Mouse (Mus musculus) megakaryocyte progenitor cell, adult 5-6 weeks (primary cell): ENCODE results near the gene Fblim1. TPM values are rescaled to one million over a fixed set of nuclear protein-coding genes. Genes with fewer than 3 reads are reported as not detected.

Experiments
- ATAC-seq: replicated peaks from 2 replicates; pipeline ENCODE4 v1.8.0; 2016; ENCODE audit warnings: mild to moderate bottlenecking, moderate TSS enrichment, inconsistent platforms; ENCODE audit not compliant: poor library complexity
- total RNA-seq, 2 experiments: library from RNA; stranded (forward) in 1 of 2; stranded (reverse) in 1 of 2; fragments of 157-497, 149-512 nt in 1 of 2; fragments of 200-1000 nt in 1 of 2; gene quantifications; 2 replicates each; pipeline versions ENCODE4 v1.2.3 to v1.2.4; 2015 to 2017

Fblim1 gene
- total RNA-seq, 2 experiments from 2014 or later, result not detected

DNA sequence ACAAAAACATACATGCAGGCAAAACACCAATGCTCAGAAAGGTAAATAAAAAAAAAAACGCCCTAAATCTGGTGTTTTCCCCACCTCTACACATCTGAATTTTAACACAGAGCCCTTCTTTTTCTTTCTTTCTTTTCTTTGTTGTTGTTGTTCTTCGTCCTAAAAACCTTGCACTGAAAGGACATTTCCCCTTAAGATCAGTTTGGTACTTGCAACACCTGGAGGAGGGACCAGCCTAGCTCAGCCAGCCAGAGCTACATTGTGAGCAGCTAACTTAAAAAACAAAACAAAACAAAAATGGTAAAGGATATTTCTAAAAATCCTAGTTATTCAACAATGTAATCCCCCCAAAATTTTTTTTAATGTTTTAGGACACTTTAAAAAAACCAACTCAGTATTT, 61.4 kb downstream of the Fblim1 start:
- ATAC-seq, result no peak

DNA sequence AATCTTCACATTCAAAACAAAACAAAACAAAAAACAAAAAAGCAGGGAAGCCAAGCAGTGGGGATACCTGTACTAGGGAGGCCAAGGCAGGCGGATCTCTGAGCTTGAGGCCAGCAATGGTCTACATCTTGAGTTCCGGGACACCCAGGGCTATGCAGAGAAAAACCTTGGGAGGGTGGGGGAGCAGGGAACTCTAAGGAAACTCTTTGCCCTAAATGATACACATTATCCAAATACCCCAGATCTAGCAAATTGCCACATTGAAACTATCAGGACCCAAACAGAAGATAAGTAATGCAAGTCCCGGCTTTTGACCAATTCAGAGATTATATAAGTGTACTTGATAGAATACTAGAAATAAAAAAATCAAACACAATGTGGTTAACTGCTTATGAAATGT, 62.3 kb downstream of the Fblim1 start:
- ATAC-seq, result no peak

DNA sequence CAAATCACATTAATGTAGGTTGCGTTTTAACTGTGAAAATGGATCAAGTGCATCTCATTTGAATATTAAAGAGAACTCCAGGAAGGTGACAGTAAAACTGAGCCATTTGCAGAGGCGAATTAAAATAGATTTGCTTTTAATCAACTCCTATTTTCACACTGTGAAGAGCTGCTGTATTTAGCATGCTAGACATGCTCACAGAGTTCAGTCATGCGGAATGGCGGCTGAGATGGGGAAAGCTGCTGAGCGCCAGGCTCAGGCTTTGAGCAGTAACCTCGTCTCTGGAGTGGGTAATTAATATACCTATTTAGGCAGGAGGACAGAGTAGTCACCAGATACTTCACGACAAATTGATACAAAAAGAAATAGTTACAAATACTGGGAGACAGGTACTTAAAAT, 64.0 kb downstream of the Fblim1 start:
- no peak for ATAC-seq

GRCm38 (mm10) chr4:141540844-141541243, 65.1 kb downstream of the Fblim1 start:
- ATAC-seq, result no peak

DNA sequence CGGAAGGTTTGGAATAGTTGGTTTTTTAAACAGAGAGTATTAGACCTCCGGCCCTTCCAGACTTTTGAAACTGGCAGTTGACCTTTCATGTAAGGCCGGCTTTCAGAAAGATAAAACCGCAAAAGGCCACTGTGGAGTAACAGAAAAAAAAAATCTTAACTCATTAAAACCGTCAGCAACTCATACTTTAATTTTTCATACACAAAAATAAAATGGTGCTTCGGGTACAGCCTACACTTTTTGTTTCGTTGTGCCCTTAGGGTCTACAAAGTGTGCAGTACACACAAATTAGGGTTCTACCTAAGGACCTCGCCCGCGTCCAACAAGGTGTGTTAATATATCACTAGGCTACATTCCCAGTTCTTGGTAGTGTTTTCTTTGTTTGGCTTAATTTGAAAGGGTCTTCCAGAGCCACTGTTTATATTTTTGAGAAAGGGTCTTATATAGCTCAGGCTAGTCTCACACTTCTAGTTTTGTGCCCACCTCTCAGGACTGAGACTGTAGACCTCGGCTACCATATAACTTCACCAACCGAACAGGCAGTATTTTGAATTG, 66.6 kb downstream of the Fblim1 start:
- no peak for ATAC-seq

GRCm38 (mm10) chr4:141538408-141539212, 67.3 kb downstream of the Fblim1 start, which contains the start of gene Spen:
Gene Spen (minus strand): TSS chr4:141538597.
- peak; percentile 61 for ATAC-seq

GRCm38 (mm10) chr4:141537706-141538407, 68.0 kb downstream of the Fblim1 start:
- ATAC-seq, result no peak

DNA sequence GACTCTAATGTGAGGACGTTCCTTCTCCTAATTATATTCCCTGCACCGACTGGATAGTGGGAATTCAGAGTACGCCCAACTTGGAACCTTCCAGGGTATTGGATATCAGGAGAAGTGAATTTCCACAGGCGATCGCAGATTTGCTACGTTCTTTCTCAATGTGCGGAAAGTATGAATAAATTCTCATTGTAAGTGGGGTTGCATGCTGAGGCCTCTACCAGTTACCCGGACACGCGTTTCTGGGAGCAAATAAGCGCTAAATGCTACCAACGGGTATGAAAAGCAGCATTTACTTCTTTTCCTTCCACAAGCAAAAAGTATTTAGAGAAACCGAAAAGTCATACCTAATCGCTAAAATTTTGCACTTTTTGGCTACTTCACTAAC, 68.7 kb downstream of the Fblim1 start:
- ATAC-seq, result no peak

DNA sequence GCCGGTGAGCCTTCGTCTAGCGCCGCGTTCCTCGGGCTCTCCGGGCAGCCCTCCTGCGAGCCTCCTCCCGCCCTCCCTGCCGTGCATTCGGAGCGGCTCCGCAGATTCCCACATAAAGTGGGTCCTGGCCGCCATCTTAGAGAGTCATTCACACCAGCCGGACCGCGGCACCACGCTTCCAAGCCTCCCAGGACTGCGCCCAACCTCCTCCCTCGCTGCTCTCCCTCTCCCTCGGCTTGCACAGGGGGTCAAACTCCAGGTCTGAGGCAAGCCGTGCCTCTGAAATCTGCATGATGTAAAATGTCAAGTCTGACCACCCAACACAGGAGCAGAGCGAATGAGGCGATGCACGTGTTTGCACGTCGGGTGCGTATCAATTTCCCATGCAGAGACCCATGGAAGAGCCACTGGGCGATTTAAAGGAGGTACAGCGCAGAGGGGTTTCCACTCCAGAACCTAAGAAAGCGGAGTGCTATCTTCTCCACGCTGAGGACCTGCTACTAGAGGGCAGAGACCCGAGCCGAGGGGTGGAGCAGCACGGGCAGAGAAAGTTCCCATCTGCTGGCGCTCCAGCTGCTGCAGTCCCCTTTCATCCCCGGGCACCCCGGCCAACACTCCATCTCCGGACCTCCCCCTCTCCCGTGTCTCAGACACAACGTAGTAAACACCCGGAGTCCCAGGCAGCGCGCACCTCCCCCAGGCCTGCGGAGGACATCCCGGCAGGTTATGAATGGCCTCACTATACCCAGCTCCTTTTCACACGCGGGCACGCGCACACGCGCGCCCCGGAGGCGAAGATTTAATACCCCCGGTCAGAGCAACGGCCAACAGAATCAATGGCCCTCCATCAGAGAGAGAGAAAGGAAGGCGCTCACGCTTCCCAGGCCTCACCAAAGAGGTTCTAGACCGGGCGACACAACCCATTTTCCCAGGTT, 69.3 kb downstream of the Fblim1 start:
- peak; percentile 18 for ATAC-seq

DNA sequence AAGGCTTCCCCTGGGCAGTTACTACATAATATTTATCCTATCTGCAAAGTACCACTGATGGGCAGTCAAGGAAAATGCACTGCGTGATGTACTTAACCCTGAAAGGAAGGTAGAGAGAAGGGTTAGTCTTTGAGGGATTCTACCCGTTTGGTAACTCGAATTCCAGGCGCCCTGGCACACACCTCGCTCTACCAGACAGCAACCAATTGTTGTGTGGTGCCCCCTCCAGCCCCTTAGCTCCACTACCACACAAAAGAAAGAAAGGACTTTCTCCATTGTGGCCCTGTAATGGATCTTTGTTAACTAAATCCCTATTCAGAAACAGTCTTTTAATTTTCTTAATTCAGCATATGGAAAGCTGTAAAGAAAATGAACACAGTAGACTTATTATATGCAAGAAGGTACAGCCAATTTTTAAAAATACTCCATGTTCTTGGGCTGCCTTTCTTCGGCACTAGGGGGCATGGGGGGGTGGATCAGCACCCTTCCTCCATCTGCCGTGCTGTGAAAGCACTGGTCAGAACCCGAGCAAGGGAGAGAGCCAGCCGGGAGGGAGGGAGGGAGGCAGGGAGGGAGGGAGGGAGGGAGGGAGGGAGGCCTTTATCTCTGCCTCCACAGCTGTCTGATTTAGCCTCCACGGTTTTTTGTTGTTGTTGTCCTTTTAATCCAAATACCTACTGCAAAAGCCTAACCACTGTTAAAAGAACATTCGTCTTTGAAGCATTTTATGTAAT, 70.8 kb downstream of the Fblim1 start:
- peak; percentile 52 for ATAC-seq

DNA sequence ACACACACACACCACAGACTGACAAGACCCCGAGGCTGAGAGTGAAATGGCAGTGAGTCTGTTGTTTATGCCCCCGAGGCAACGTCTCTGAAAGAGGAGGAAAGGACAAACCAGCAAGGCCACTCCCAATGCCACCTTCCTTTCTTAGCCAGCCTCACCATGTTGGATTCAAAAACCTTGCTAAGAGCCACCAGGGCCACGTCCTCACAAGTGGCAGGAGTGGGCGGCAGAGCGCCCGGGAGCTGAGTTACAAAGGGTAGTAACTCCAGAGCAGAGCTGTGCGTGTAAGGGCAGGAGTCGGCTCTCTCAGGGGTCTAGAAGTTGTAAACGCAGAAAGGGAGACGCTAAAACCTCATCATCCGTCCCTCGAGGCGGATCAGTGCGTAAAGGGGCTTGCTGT, 74.9 kb downstream of the Fblim1 start:
- no peak for ATAC-seq

DNA sequence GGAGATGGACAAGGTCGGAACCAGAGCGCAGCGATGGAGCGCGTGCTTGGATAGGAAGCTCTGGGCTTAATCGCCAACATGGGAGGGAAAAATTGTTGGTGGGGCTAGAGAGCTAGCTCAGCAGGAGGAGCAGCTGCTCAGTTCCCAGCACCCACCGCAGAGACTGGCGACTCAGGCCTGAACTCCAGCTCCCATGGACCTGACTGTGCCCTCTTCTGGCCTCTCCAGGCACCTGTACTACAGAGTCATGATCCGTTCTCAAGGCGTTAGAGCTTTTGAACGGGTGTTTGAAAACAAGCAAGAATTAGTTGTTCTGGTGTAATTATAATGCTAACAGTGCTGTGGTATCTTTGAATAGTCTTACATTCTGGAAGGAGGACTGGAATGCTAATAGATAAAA, 77.0 kb downstream of the Fblim1 start:
- no peak for ATAC-seq

DNA sequence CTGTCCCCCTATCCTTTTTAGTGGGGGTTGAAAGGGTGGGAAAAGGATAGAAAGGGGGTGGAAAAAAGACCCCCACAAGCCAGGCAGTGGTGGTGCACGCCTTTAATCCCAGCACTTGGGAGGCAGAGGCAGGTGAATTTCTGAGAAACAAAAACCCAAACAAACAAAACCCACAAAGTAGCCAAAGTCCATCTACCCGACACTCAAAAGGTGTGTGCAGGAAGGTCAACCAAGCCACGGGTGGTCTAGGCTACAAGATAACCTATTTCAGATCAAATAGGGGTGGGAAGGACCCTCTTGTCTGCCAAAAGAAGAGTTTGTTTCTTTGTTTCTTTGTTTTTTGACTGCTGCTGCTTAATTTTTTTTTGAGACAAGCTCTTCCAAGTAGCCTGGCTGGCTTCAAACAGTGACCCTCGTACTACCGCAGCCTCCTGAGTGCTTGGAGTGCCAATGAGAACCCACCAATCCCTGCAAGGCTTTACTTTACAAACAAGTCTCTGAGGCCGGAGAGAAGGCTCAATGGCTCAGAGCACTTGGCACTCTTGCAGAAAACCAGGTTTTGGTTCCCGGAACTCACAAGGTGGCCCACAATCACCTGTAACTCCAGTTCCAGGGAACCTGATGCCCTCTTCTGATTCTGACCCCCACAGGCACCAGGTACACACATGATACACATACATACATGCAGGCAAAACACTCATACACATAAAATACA, 78.8 kb downstream of the Fblim1 start:
- no peak for ATAC-seq

Other genes starting within 250 kb of the Fblim1 start
- not detected in 2 replicates for gene Fam131c, start 237.9 kb downstream of the Fblim1 start, total RNA-seq (2015)
- not detected in 2 replicates for gene Fam131c, start 237.9 kb downstream of the Fblim1 start, total RNA-seq (2017)
- gene Clcnka, start 207.4 kb downstream of the Fblim1 start, total RNA-seq (2015), result not detected in 2 replicates
- not detected in 2 replicates for gene Clcnka, start 207.4 kb downstream of the Fblim1 start, total RNA-seq (2017)
- not detected in 2 replicates for gene Clcnkb, start 190.1 kb downstream of the Fblim1 start, total RNA-seq (2015)
- gene Clcnkb, start 190.1 kb downstream of the Fblim1 start, total RNA-seq (2017), result not detected in 2 replicates
- gene Hspb7, start 185.3 kb downstream of the Fblim1 start, total RNA-seq (2015), result not detected in 2 replicates
- gene Hspb7, start 185.3 kb downstream of the Fblim1 start, total RNA-seq (2017), result not detected in 2 replicates
- gene Srarp, start 170.0 kb downstream of the Fblim1 start, total RNA-seq (2015), result not detected in 2 replicates
- not detected in 2 replicates for gene Srarp, start 170.0 kb downstream of the Fblim1 start, total RNA-seq (2017)
- gene Zbtb17, start 161.4 kb downstream of the Fblim1 start, total RNA-seq (2015), result 12.0 and 14.0 TPM in 2 replicates
- 15.2 and 21.3 TPM in 2 replicates for gene Zbtb17, start 161.4 kb downstream of the Fblim1 start, total RNA-seq (2017)
- 28.4 and 35.6 TPM in 2 replicates for gene Spen, start 67.5 kb downstream of the Fblim1 start, total RNA-seq (2015)
- gene Spen, start 67.5 kb downstream of the Fblim1 start, total RNA-seq (2017), result 22.8 and 29.0 TPM in 2 replicates
- 0.10 and 0.76 TPM in 2 replicates for gene Tmem82, start 12.5 kb upstream of the Fblim1 start, total RNA-seq (2015)
- gene Tmem82, start 12.5 kb upstream of the Fblim1 start, total RNA-seq (2017), result 0.46 and 1.6 TPM in 2 replicates
- not detected in 2 replicates for gene Slc25a34, start 17.7 kb upstream of the Fblim1 start, total RNA-seq (2015)
- not detected in 2 replicates for gene Slc25a34, start 17.7 kb upstream of the Fblim1 start, total RNA-seq (2017)
- 7.2 and 12.8 TPM in 2 replicates for gene Plekhm2, start 58.8 kb upstream of the Fblim1 start, total RNA-seq (2015)
- 9.8 and 11.0 TPM in 2 replicates for gene Plekhm2, start 58.8 kb upstream of the Fblim1 start, total RNA-seq (2017)
- 20.0 and 22.7 TPM in 2 replicates for gene Rsc1a1, start 79.5 kb upstream of the Fblim1 start, total RNA-seq (2015)
- 6.6 and 7.6 TPM in 2 replicates for gene Rsc1a1, start 79.5 kb upstream of the Fblim1 start, total RNA-seq (2017)
- 15.0 and 18.7 TPM in 2 replicates for gene Ddi2, start 117.3 kb upstream of the Fblim1 start, total RNA-seq (2015)
- gene Ddi2, start 117.3 kb upstream of the Fblim1 start, total RNA-seq (2017), result 23.7 and 29.4 TPM in 2 replicates
- not detected in 2 replicates for gene Agmat, start 140.6 kb upstream of the Fblim1 start, total RNA-seq (2015)
- gene Agmat, start 140.6 kb upstream of the Fblim1 start, total RNA-seq (2017), result not detected in 2 replicates
- gene Dnajc16, start 184.8 kb upstream of the Fblim1 start, total RNA-seq (2015), result 4.8 and 6.5 TPM in 2 replicates
- gene Dnajc16, start 184.8 kb upstream of the Fblim1 start, total RNA-seq (2017), result 5.9 and 6.4 TPM in 2 replicates
- gene Casp9, start 187.5 kb upstream of the Fblim1 start, total RNA-seq (2015), result 5.8 and 6.4 TPM in 2 replicates
- gene Casp9, start 187.5 kb upstream of the Fblim1 start, total RNA-seq (2017), result 8.1 and 9.3 TPM in 2 replicates
- gene Cela2a, start 220.1 kb upstream of the Fblim1 start, total RNA-seq (2015), result not detected in 2 replicates
- not detected in 2 replicates for gene Cela2a, start 220.1 kb upstream of the Fblim1 start, total RNA-seq (2017)
- gene Ctrc, start 240.3 kb upstream of the Fblim1 start, total RNA-seq (2015), result not detected in 2 replicates
- not detected in 2 replicates for gene Ctrc, start 240.3 kb upstream of the Fblim1 start, total RNA-seq (2017)